Mouse (Mus musculus) adrenal gland, adult (tissue): Measurements from ENCODE around the gene Itgb1bp2.

Experiments
- DNase-seq, 2 experiments: peaks; one replicate each; pipeline ENCODE4 v3.0.0; 2022 to 2023; ENCODE audit warnings: low spot score in 1 of 2; ENCODE audit not compliant: inconsistent age in 2 of 2

Itgb1bp2 gene

GRCm38 (mm10) chrX:101448886-101449475 is at the start of gene Itgb1bp2:
Itgb1bp2 (plus strand) TSS chrX:101449088.
- DNase-seq = no peak

- DNase-seq = peak; percentile 60 to 75
Observed at GRCm38 (mm10) chrX:101418946-101419724, 29.8 kb upstream of the Itgb1bp2 start.

- DNase-seq = peak; percentile 90 to 92
Observed at GRCm38 (mm10) chrX:101419725-101420699, 28.9 kb upstream of the Itgb1bp2 start.

GRCm38 (mm10) chrX:101420700-101421095 is 28.2 kb upstream of the Itgb1bp2 start, which contains the start of gene Zmym3:
Zmym3 (minus strand) TSS chrX:101420849.
- no peak for DNase-seq

GRCm38 (mm10) chrX:101423462-101423861 is 25.4 kb upstream of the Itgb1bp2 start:
- peak in 1 of 2 experiments; percentile 54 for DNase-seq

- DNase-seq = peak; percentile 27 to 75
Observed at GRCm38 (mm10) chrX:101427774-101428173, 21.1 kb upstream of the Itgb1bp2 start.

- DNase-seq = no peak
Observed at GRCm38 (mm10) chrX:101428785-101429141, 20.1 kb upstream of the Itgb1bp2 start.

- peak; percentile 88 to 93 for DNase-seq
Observed at GRCm38 (mm10) chrX:101429142-101429949, 19.5 kb upstream of the Itgb1bp2 start, which contains the start of gene Nono. Nono (plus strand) TSS chrX:101429318.

- no peak for DNase-seq
Observed at GRCm38 (mm10) chrX:101429976-101430375, 18.9 kb upstream of the Itgb1bp2 start.

- no peak for DNase-seq
Observed at GRCm38 (mm10) chrX:101451147-101451546, 2.3 kb downstream of the Itgb1bp2 start.

GRCm38 (mm10) chrX:101451591-101451990 is 2.7 kb downstream of the Itgb1bp2 start:
- no peak for DNase-seq

- peak; percentile 42 to 68 for DNase-seq
Observed at GRCm38 (mm10) chrX:101472202-101472601, 23.3 kb downstream of the Itgb1bp2 start.

- DNase-seq = no peak
Observed at GRCm38 (mm10) chrX:101481604-101482350, 32.9 kb downstream of the Itgb1bp2 start.

- peak; percentile 50 to 64 for DNase-seq
Observed at GRCm38 (mm10) chrX:101486487-101487152, 37.7 kb downstream of the Itgb1bp2 start.
